Mouse (Mus musculus) neural tube, embryonic 12.5 days (tissue): Measurements from ENCODE around the gene Serpine1. TPM values are rescaled to one million over a fixed set of nuclear protein-coding genes. Genes with fewer than 3 reads are reported as not detected.

Experiments used
- ATAC-seq: fragments of 200-750 bp; cut with Nextera tagmentation; 2 replicates; pipeline ENCODE4 v1.8.0; 2017; ENCODE audit warnings: low read depth, mild to moderate bottlenecking, moderate TSS enrichment, moderate library complexity; ENCODE audit not compliant: low FRiP score
- H3K27ac ChIP-seq: fragments of 300-500 bp; sonication (generic); 2 replicates; pipeline ENCODE4 v1.5.1; 2016
- H3K27me3 ChIP-seq: fragments of 300-500 bp; sonication (generic); replicated peaks from 2 replicates; pipeline ENCODE4 v1.6.1; 2016; ENCODE audit warnings: mild to moderate bottlenecking
- H3K36me3 ChIP-seq: fragments of 300-500 bp; sonication (generic); 2 replicates; pipeline ENCODE4 v1.6.1; 2016; ENCODE audit warnings: mild to moderate bottlenecking
- H3K4me1 ChIP-seq: fragments of 300-500 bp; sonication (generic); 2 replicates; pipeline ENCODE4 v1.6.1; 2016
- H3K4me2 ChIP-seq: fragments of 300-500 bp; sonication (generic); replicated peaks from 2 replicates; pipeline ENCODE4 v1.6.1; 2016; ENCODE audit warnings: mild to moderate bottlenecking
- H3K4me3 ChIP-seq: fragments of 300-500 bp; sonication (generic); 2 replicates; pipeline ENCODE4 v1.5.1; 2016
- H3K9ac ChIP-seq: fragments of 300-500 bp; sonication (generic); 2 replicates; pipeline ENCODE4 v1.6.1; 2016; ENCODE audit warnings: mild to moderate bottlenecking
- H3K9me3 ChIP-seq: fragments of 300-500 bp; sonication (generic); 2 replicates; pipeline ENCODE4 v1.6.1; 2016; ENCODE audit warnings: mild to moderate bottlenecking
- WGBS: fragments of 180-500 bp; shearing (Covaris S2); methylation state at CpG from one replicate; pipeline ENCODE4 v1.1.7; 2016; 5-methylcytosine and 5-hydroxymethylcytosine counted together
- polyA plus RNA-seq: library from polyadenylated mRNA; unstranded; fragments of >200 nt; fragmentation: Nextera tagmentation; extraction: Ambion mirVana; gene quantifications from 2 replicates; pipeline ENCODE4 v1.2.1, GENCODE M21; 2016

Gene Serpine1
- polyA plus RNA-seq, 1 experiment from 2014 or later = 0.11 TPM

DNA sequence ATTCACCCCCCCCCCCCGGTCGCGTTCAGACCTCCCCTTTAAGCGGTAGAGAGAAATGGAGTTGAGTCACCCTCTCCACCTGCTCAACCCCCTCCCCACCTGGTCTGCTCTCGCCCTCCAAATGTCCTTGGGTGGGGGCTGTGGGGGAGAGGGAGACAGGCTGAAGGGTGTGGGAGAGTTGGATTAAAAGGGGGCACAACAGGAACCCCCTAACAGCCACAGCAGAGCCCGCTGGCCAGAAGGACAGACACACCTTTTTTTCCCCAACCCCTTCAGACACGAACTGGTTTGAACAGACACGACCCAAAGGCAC is 42.8 kb downstream of the Serpine1 start:
- Histone ChIP-seq H3K27ac (no peak overlapping the region), H3K4me1 (peaks cover 36% of the 10 kb centered on the region), H3K4me3 (peak overlapping the region; percentile 35), H3K36me3 (no peaks in the 10 kb centered on the region), H3K27me3 (peaks cover 79% of the 10 kb centered on the region), H3K4me2 (peak overlapping the region; percentile 98), H3K9me3 (no peaks in the 10 kb centered on the region), H3K9ac (no peak overlapping the region)
- WGBS = 2% methylated on average over 8 of the region's 8 CpGs
- no peak for ATAC-seq

GRCm38 (mm10) chr5:137028561-137029272 is 43.4 kb downstream of the Serpine1 start:
- Histone ChIP-seq H3K27ac (no peak overlapping the region), H3K36me3 (no peaks in the 10 kb centered on the region), H3K4me1 (peaks cover 36% of the 10 kb centered on the region), H3K9me3 (no peaks in the 10 kb centered on the region), H3K27me3 (peaks cover 83% of the 10 kb centered on the region), H3K4me3 (no peak overlapping the region; the same call in 1 of the 2 replicates), H3K9ac (0 out of 2 replicates have a peak overlapping the region, but pooled peaks have one; percentile 6), H3K4me2 (peak overlapping the region; percentile 98)
- 4% methylated on average over 29 of the region's 29 CpGs for WGBS
- ATAC-seq = no peak

DNA sequence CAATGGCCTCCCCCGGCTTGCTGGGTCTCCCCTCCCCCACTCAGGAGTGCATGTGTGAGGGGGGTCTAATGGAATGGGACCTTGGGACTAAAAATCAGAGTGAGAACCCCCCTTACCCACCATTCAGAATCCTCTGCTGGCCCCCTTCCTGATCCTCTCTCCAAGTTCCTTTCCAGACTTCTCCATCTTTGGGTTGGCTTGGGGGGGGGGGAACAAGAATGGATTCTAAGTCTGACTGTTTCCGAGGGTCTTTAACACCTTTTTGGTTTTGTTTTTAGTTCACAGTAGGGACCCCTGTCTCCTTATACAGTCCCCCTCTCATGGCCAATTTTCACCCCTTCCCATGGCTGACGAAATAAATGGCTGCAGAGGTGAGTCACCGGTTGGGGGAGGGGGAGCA is 46.0 kb downstream of the Serpine1 start, which contains the start of gene Vgf:
TSS of gene Vgf (plus strand) at position 301 of the 400 bp plus-strand sequence.
- ATAC-seq = no peak
- Histone ChIP-seq H3K9me3 (no peaks in the 10 kb centered on the region), H3K27ac (no peak within 1 kb of the TSS), H3K4me2 (peak within 1 kb of the TSS; percentile 43), H3K36me3 (no peaks in the 10 kb centered on the region), H3K9ac (no peak within 1 kb of the TSS), H3K4me1 (peaks cover 21% of the 10 kb centered on the region), H3K4me3 (no peak within 1 kb of the TSS), H3K27me3 (peaks cover 68% of the 10 kb centered on the region)
- 36% methylated on average over 4 of the region's 4 CpGs for WGBS

DNA sequence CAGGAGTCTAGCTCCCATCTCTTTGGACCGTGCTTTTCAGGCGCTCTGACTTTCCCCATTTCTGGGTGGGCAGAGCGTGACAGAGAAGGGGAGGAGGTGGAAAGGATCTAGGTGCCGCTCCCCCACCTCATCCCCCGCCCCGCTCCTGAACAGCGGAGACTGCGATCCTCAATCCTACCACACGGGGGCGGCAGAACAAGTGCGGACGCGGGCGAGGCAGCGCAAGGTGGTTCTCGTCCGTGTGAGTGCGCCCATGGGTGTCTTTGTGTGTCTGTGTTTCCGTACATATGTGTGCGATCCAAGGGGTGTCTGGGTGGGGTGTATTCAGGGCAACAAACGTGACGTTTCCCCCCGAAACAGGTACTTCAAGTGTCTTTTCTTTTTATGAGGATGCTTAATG is 46.9 kb downstream of the Serpine1 start:
- Histone ChIP-seq H3K9me3 (no peaks in the 10 kb centered on the region), H3K9ac (no peak overlapping the region), H3K4me3 (no peak overlapping the region), H3K36me3 (no peaks in the 10 kb centered on the region), H3K27ac (no peak overlapping the region), H3K4me2 (peak overlapping the region; percentile 43), H3K4me1 (peaks cover 12% of the 10 kb centered on the region), H3K27me3 (peaks cover 58% of the 10 kb centered on the region)
- under 1% methylated on average over 23 of the region's 23 CpGs for WGBS
- ATAC-seq = no peak

- Histone ChIP-seq H3K36me3 (no peaks in the 10 kb centered on the region), H3K4me3 (no peak overlapping the region), H3K27me3 (peaks cover 52% of the 10 kb centered on the region), H3K9me3 (no peaks in the 10 kb centered on the region), H3K4me1 (peaks cover 7% of the 10 kb centered on the region), H3K9ac (no peak overlapping the region), H3K27ac (no peak overlapping the region), H3K4me2 (no peak overlapping the region)
- ATAC-seq = no peak
- 51% methylated on average over 3 of the region's 3 CpGs for WGBS
These were observed 47.8 kb downstream of the Serpine1 start for GRCm38 (mm10) chr5:137024318-137024717.

DNA sequence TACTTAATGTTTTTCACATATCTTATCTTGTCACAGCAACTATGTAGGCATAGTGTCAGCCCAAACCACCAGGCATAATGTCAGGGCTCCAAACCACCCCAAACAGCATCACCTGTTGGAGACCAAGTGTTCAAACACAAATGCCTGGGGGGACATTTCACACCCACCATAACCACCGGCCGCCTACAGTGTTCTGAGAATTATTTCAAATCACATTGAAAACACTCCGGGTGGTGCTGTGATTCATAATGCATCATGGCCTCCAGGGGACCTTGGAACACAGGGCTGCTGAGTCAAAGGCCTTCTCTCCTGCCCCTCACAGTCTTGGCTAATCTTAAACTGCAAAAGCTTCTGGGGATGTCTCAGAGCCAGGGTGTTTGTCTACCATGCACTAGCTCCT is 56.2 kb downstream of the Serpine1 start:
- Histone ChIP-seq H3K4me3 (no peak overlapping the region), H3K4me1 (no peaks in the 10 kb centered on the region), H3K27ac (no peak overlapping the region), H3K9me3 (0 out of 2 replicates have a peak, but pooled peaks cover 3% of the 10 kb centered on the region), H3K9ac (no peak overlapping the region), H3K27me3 (no peaks in the 10 kb centered on the region), H3K4me2 (no peak overlapping the region), H3K36me3 (no peaks in the 10 kb centered on the region)
- no peak for ATAC-seq
- WGBS = 93% methylated on average over 3 of the region's 3 CpGs

- WGBS = 79% methylated on average over 15 of the region's 15 CpGs
- H3K36me3 ChIP-seq = no peaks in the 10 kb centered on the region
These were observed 59.6 kb downstream of the Serpine1 start for GRCm38 (mm10) chr5:137012401-137012950.

More at GRCm38 (mm10) chr5:137012401-137012950, 59.6 kb downstream of the Serpine1 start:
- Histone ChIP-seq H3K4me1 (no peaks in the 10 kb centered on the region), H3K9ac (no peak overlapping the region), H3K4me2 (no peak overlapping the region), H3K9me3 (0 out of 2 replicates have a peak, but pooled peaks cover 3% of the 10 kb centered on the region), H3K27me3 (no peaks in the 10 kb centered on the region), H3K4me3 (no peak overlapping the region), H3K27ac (no peak overlapping the region)
- ATAC-seq = no peak

Other genes starting within 250 kb of the Serpine1 start
- gene Col26a1, start 189.1 kb downstream of the Serpine1 start, polyA plus RNA-seq = 67.9 and 74.6 TPM in 2 replicates
- 98.2 and 106 TPM in 2 replicates for gene Ift22, start 164.1 kb downstream of the Serpine1 start, polyA plus RNA-seq
- gene Fis1, start 119.0 kb downstream of the Serpine1 start, polyA plus RNA-seq = 304 and 321 TPM in 2 replicates
- gene Cldn15, start 105.7 kb downstream of the Serpine1 start, polyA plus RNA-seq = 0.27 and 0.30 TPM in 2 replicates
- 38.4 and 39.8 TPM in 2 replicates for gene Plod3, start 85.2 kb downstream of the Serpine1 start, polyA plus RNA-seq
- gene Znhit1, start 84.2 kb downstream of the Serpine1 start, polyA plus RNA-seq = 103 and 109 TPM in 2 replicates
- gene Vgf, start 45.9 kb downstream of the Serpine1 start, polyA plus RNA-seq = 3.6 and 4.5 TPM in 2 replicates
- 193 and 198 TPM in 2 replicates for gene Ap1s1, start 26.1 kb downstream of the Serpine1 start, polyA plus RNA-seq
- gene Trim56, start 43.9 kb upstream of the Serpine1 start, polyA plus RNA-seq = 4.3 and 5.3 TPM in 2 replicates
- not detected in 2 replicates for gene Muc3, start 77.1 kb upstream of the Serpine1 start, polyA plus RNA-seq
- not detected in 2 replicates for gene Muc3a, start 140.1 kb upstream of the Serpine1 start, polyA plus RNA-seq
- 20.6 and 23.5 TPM in 2 replicates for gene Ache, start 215.3 kb upstream of the Serpine1 start, polyA plus RNA-seq
- 11.4 and 11.6 TPM in 2 replicates for gene Ufsp1, start 222.4 kb upstream of the Serpine1 start, polyA plus RNA-seq
- 155 and 167 TPM in 2 replicates for gene Srrt, start 235.4 kb upstream of the Serpine1 start, polyA plus RNA-seq
- gene Trip6, start 242.1 kb upstream of the Serpine1 start, polyA plus RNA-seq = 31.7 and 36.2 TPM in 2 replicates